Mouse (Mus musculus) forebrain, postnatal 0 days (tissue): ENCODE results near the gene Fbxo11. TPM values are rescaled to one million over a fixed set of nuclear protein-coding genes. Genes with fewer than 3 reads are reported as not detected.
"Not testable (repeated sequence)": the region's sequence is repeated elsewhere in the genome, so short reads cannot be mapped to it uniquely, and the experiment has no call there.

ENCODE experiments used
- ATAC-seq: fragments of 200-750 bp; cut with Nextera tagmentation; 2 replicates; pipeline ENCODE4 v1.8.0; 2017; ENCODE audit warnings: mild to moderate bottlenecking, moderate library complexity
- DNase-seq: peaks from one replicate; pipeline ENCODE4 v3.0.0-alpha.2; 2015
- H3K27ac ChIP-seq: fragments of 300-500 bp; sonication (generic); 2 replicates; pipeline ENCODE4 v1.5.1; 2014; ENCODE audit warnings: low read depth, mild to moderate bottlenecking, antibody characterized with exemption, low read length, moderate library complexity, mixed read lengths
- H3K27me3 ChIP-seq: fragments of 300-500 bp; sonication (generic); 2 replicates; pipeline ENCODE4 v1.6.1; 2014; ENCODE audit warnings: mild to moderate bottlenecking, low read length, mixed read lengths; ENCODE audit not compliant: insufficient read depth
- H3K36me3 ChIP-seq: fragments of 300-500 bp; sonication (generic); 2 replicates; pipeline ENCODE4 v1.6.1; 2014; ENCODE audit warnings: mild to moderate bottlenecking, moderate library complexity; ENCODE audit not compliant: insufficient read depth
- H3K4me1 ChIP-seq: fragments of 300-500 bp; sonication (generic); 2 replicates; pipeline ENCODE4 v1.6.1; 2014; ENCODE audit warnings: antibody characterized with exemption; ENCODE audit not compliant: insufficient read depth
- H3K4me2 ChIP-seq: fragments of 300-500 bp; sonication (generic); 2 replicates; pipeline ENCODE4 v1.6.1; 2014; ENCODE audit warnings: low read depth, mild to moderate bottlenecking, moderate library complexity
- H3K4me3 ChIP-seq: fragments of 300-500 bp; sonication (generic); 2 replicates; pipeline ENCODE4 v1.5.1; 2014; ENCODE audit warnings: low read depth, low read length, mixed read lengths
- H3K9ac ChIP-seq: fragments of 300-500 bp; sonication (generic); 2 replicates; pipeline ENCODE4 v1.6.1; 2014; ENCODE audit warnings: mild to moderate bottlenecking
- H3K9me3 ChIP-seq: fragments of 300-500 bp; sonication (generic); 2 replicates; pipeline ENCODE4 v1.6.1; 2016; ENCODE audit warnings: low read length
- CTCF ChIP-seq: sonication (generic); IDR thresholded peaks from 2 replicates; pipeline ENCODE4 v1.5.1; 2016; ENCODE audit warnings: antibody characterized with exemption, control low read depth, low read depth
- WGBS: fragments of 180-500 bp; shearing (Covaris S2); extraction: QIAGEN DNeasy Blood & Tissue Kit; methylation state at CpG from one replicate; pipeline ENCODE4 v1.1.7; 2014; 5-methylcytosine and 5-hydroxymethylcytosine counted together
- polyA plus RNA-seq: library from polyadenylated mRNA; unstranded; fragments of >200 nt; fragmentation: Nextera tagmentation; extraction: Ambion mirVana; gene quantifications from 2 replicates; pipeline ENCODE4 v1.2.1, GENCODE M21; 2015
- total RNA-seq: library from RNA; depleted of rRNA; stranded (reverse); fragments of >200 nt; gene quantifications from 2 replicates; pipeline ENCODE4 v1.2.3, GENCODE M21; 2014

The Fbxo11 gene
- total and polyA plus RNA-seq, 2 experiments from 2014 or later, result 24.9 to 72.8 TPM

- DNase-seq (no peak), ATAC-seq (no peak)
- no peak for TF ChIP-seq CTCF
- H3K27ac ChIP-seq, result no peak overlapping the region
- H3K4me2 ChIP-seq, result no peak overlapping the region
- H3K4me3 ChIP-seq, result no peak overlapping the region
- H3K4me1 ChIP-seq, result no peaks in the 10 kb centered on the region
- H3K27me3 ChIP-seq, result no peaks in the 10 kb centered on the region
- H3K9ac ChIP-seq, result no peak overlapping the region
- no peaks in the 10 kb centered on the region for H3K9me3 ChIP-seq
- WGBS, result 93% methylated on average over 4 of the region's 4 CpGs
- no peaks in the 10 kb centered on the region for H3K36me3 ChIP-seq
These were observed 30.7 kb downstream of the Fbxo11 start for GRCm38 (mm10) chr17:88034418-88034817.

- Histone ChIP-seq H3K27me3 (no peaks in the 10 kb centered on the region), H3K4me3 (no peak overlapping the region), H3K9ac (no peak overlapping the region), H3K27ac (no peak overlapping the region), H3K4me2 (no peak overlapping the region), H3K4me1 (no peaks in the 10 kb centered on the region), H3K9me3 (no peaks in the 10 kb centered on the region), H3K36me3 (no peaks in the 10 kb centered on the region)
- TF ChIP-seq CTCF, result no peak
- ATAC-seq (no peak), DNase-seq (no peak)
- 86% methylated on average over 5 of the region's 5 CpGs for WGBS
These were observed 33.3 kb downstream of the Fbxo11 start for GRCm38 (mm10) chr17:88031755-88032154.

- Histone ChIP-seq H3K4me2 (no peak overlapping the region), H3K9me3 (no peaks in the 10 kb centered on the region), H3K27me3 (no peaks in the 10 kb centered on the region), H3K4me3 (no peak overlapping the region), H3K36me3 (no peaks in the 10 kb centered on the region), H3K9ac (no peak overlapping the region), H3K4me1 (no peaks in the 10 kb centered on the region), H3K27ac (no peak overlapping the region)
- 84% methylated on average over 17 of the region's 17 CpGs for WGBS
- ATAC-seq (no peak), DNase-seq (no peak)
- no peak for TF ChIP-seq CTCF
These were observed 35.7 kb downstream of the Fbxo11 start for GRCm38 (mm10) chr17:88029194-88029970.

- Histone ChIP-seq H3K27ac (no peak overlapping the region), H3K4me2 (no peak overlapping the region), H3K4me3 (no peak overlapping the region), H3K36me3 (no peaks in the 10 kb centered on the region), H3K9ac (no peak overlapping the region), H3K27me3 (no peaks in the 10 kb centered on the region), H3K9me3 (no peaks in the 10 kb centered on the region), H3K4me1 (0 out of 2 replicates have a peak, but pooled peaks cover 3% of the 10 kb centered on the region)
- peak; percentile 82 for DNase-seq
- peak; percentile 65 for TF ChIP-seq CTCF
- peak; percentile 43; the same call in 1 of the 2 replicates for ATAC-seq
- WGBS, result 26% methylated on average over 4 of the region's 4 CpGs
These were observed 39.9 kb downstream of the Fbxo11 start for GRCm38 (mm10) chr17:88025227-88025626.

DNA sequence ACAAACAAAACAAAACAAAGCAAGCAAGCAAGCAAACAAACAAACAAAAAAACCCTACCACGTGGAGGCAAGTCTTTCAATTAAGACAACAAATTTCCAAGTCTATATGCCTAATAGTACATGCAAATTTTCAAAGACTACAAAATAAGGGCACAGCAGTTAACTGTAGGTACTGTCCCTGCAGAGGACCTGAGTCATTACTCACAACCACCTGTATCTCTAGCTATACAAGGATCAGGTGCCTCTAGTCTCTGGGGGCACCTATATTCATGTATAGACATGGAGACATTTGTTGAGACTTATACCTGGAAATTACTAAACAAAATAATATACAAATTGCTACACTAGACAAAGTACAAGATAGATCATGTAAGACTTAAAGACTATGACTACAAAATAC, 41.2 kb downstream of the Fbxo11 start:
- ATAC-seq, result no peak
- Histone ChIP-seq H3K27me3 (no peaks in the 10 kb centered on the region), H3K9ac (no peak overlapping the region), H3K4me1 (peaks cover 10% of the 10 kb centered on the region; the same call in 1 of the 2 replicates), H3K4me3 (no peak overlapping the region), H3K36me3 (no peaks in the 10 kb centered on the region), H3K27ac (no peak overlapping the region), H3K9me3 (no peaks in the 10 kb centered on the region), H3K4me2 (no peak overlapping the region)
- DNase-seq, result no peak
- 77% methylated on average over 1 of the region's 1 CpGs for WGBS
- no peak for TF ChIP-seq CTCF

DNA sequence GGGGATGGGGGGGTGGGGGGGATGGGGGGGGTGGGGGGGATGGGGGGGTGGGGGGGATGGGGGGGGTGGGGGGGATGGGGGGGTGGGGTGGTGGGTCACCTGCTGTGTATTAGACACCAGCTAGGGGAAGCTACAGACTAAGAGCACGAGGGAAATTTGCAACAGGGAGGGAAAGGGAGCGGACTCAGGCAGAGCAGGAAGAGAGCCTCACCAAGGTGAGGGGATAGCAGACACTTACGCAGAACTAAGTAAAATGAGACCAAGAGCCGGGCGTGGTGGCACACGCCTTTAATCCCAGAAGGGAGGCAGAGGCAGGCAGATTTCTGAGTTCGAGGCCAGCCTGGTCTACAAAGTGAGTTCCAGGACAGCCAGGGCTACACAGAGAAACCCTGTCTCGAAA, 49.1 kb downstream of the Fbxo11 start:
- not testable (repeated sequence) for DNase-seq, H3K27ac ChIP-seq, H3K4me2 ChIP-seq, H3K9me3 ChIP-seq, H3K27me3 ChIP-seq, H3K4me3 ChIP-seq, H3K9ac ChIP-seq, ATAC-seq
- H3K4me1 ChIP-seq, result peaks cover 11% of the 10 kb centered on the region
- WGBS, result 87% methylated on average over 8 of the region's 8 CpGs
- peaks cover 29% of the 10 kb centered on the region for H3K36me3 ChIP-seq

- Histone ChIP-seq H3K9me3 (no peaks in the 10 kb centered on the region), H3K9ac (no peak overlapping the region), H3K4me1 (peaks cover 6% of the 10 kb centered on the region), H3K36me3 (peaks cover 41% of the 10 kb centered on the region), H3K4me3 (no peak overlapping the region), H3K4me2 (no peak overlapping the region), H3K27ac (no peak overlapping the region), H3K27me3 (no peaks in the 10 kb centered on the region)
- DNase-seq (no peak), ATAC-seq (no peak)
- TF ChIP-seq CTCF, result no peak
- WGBS, result 69% methylated on average over 1 of the region's 1 CpGs
These were observed 50.6 kb downstream of the Fbxo11 start for GRCm38 (mm10) chr17:88014456-88014855.
